Mouse (Mus musculus): ENCODE measurements around the gene Olfr370. TPM values are rescaled to one million over a fixed set of nuclear protein-coding genes. Genes with fewer than 3 reads are reported as not detected.
A peak's percentile ranks its signal among the peaks of the same experiment; 100 is the strongest.
"Not testable (repeated sequence)": the region's sequence is repeated elsewhere in the genome, so short reads cannot be mapped to it uniquely, and the experiment has no call there.

Olfr370 gene
- under 1 TPM in 1 of 2 experiments, not detected in 1; 0.07 TPM for polyA plus RNA-seq (2017; shearing (Covaris generic))

- ATAC-seq, result no peak
Observed at GRCm38 (mm10) chr8:83535736-83536135, at the start of gene Olfr370. TSS of gene Olfr370 (plus strand) at chr8:83535780.

GRCm38 (mm10) chr8:83511696-83512095, 23.9 kb upstream of the Olfr370 start:
- no peak for ATAC-seq

GRCm38 (mm10) chr8:83520432-83520831, 15.1 kb upstream of the Olfr370 start:
- no peak for ATAC-seq

GRCm38 (mm10) chr8:83520907-83521306, 14.7 kb upstream of the Olfr370 start:
- ATAC-seq, result not testable (repeated sequence)

GRCm38 (mm10) chr8:83521310-83521709, 14.3 kb upstream of the Olfr370 start:
- ATAC-seq, result no peak

GRCm38 (mm10) chr8:83534802-83535201, 778 bp upstream of the Olfr370 start:
- ATAC-seq, result no peak

- no peak for ATAC-seq
Observed at GRCm38 (mm10) chr8:83562669-83563068, 27.1 kb downstream of the Olfr370 start.

GRCm38 (mm10) chr8:83563246-83563645, 27.7 kb downstream of the Olfr370 start:
- ATAC-seq, result no peak

- no peak for ATAC-seq
Observed at GRCm38 (mm10) chr8:83565731-83566375, 30.3 kb downstream of the Olfr370 start.

- ATAC-seq, result peak; percentile 97
Observed at GRCm38 (mm10) chr8:83566469-83567395, 31.2 kb downstream of the Olfr370 start, which contains the start of gene Ndufb7. TSS of gene Ndufb7 (plus strand) at chr8:83566671.

- no peak for ATAC-seq
Observed at GRCm38 (mm10) chr8:83567668-83568067, 32.1 kb downstream of the Olfr370 start.

- no peak for ATAC-seq
Observed at GRCm38 (mm10) chr8:83568128-83568527, 32.5 kb downstream of the Olfr370 start.

GRCm38 (mm10) chr8:83568755-83569154, 33.2 kb downstream of the Olfr370 start:
- no peak for ATAC-seq

- ATAC-seq, result no peak
Observed at GRCm38 (mm10) chr8:83569165-83569564, 33.6 kb downstream of the Olfr370 start.

- ATAC-seq, result no peak
Observed at GRCm38 (mm10) chr8:83570272-83571000, 34.9 kb downstream of the Olfr370 start.

- ATAC-seq, result not testable (repeated sequence)
Observed at GRCm38 (mm10) chr8:83571001-83571340, 35.4 kb downstream of the Olfr370 start.

GRCm38 (mm10) chr8:83571791-83572190, 36.2 kb downstream of the Olfr370 start:
- ATAC-seq, result no peak

GRCm38 (mm10) chr8:83572246-83572812, 36.7 kb downstream of the Olfr370 start:
- no peak for ATAC-seq

GRCm38 (mm10) chr8:83573140-83573875, 37.7 kb downstream of the Olfr370 start:
- ATAC-seq, result peak; percentile 99

GRCm38 (mm10) chr8:83574631-83575315, 39.2 kb downstream of the Olfr370 start:
- no peak for ATAC-seq

Measured in CD4-positive, CD25-positive, alpha-beta regulatory T cell, adult 4 months (primary cell).